Mouse (Mus musculus) testis, adult 2 months (tissue): ENCODE measurements around the gene Sgta.

ENCODE experiments used
- CTCF ChIP-seq: fragments of 200-500 bp; IDR thresholded peaks from 2 replicates; pipeline ENCODE4 v1.5.1; 2012; ENCODE audit warnings: low read depth, mild to moderate bottlenecking, inconsistent platforms, low read length, moderate library complexity; ENCODE audit not compliant: control insufficient read depth, insufficient read depth, insufficient replicate concordance
- POLR2A ChIP-seq: fragments of 200-500 bp; IDR thresholded peaks from 2 replicates; pipeline ENCODE4 v1.6.1; 2012; ENCODE audit warnings: low read depth, mild to moderate bottlenecking, inconsistent platforms, low read length, moderate library complexity; ENCODE audit not compliant: control insufficient read depth

GRCm38 (mm10) chr10:81052577-81052976, 7.4 kb downstream of the Sgta start:
- TF ChIP-seq CTCF: no peak
- no peak for TF ChIP-seq POLR2A
